Mouse (Mus musculus): ENCODE results near the gene Preb. TPM values are rescaled to one million over a fixed set of nuclear protein-coding genes. Genes with fewer than 3 reads are reported as not detected.

Gene Preb
- total RNA-seq, 2 experiments from 2014 or later: 115 to 137 TPM

Other genes starting within 250 kb of the Preb start
- gene Dpysl5, start 248.8 kb downstream of the Preb start, total RNA-seq (2021): 10 to 100 TPM; 35.6 to 40.2 TPM
- 100 to 1,000 TPM; 239 to 251 TPM for gene Mapre3, start 145.7 kb downstream of the Preb start, total RNA-seq (2021)
- gene Tmem214, start 92.3 kb downstream of the Preb start, total RNA-seq (2021): 10 to 100 TPM; 67.5 to 80.3 TPM
- 10 to 100 TPM; 12.8 to 17.3 TPM for gene Agbl5, start 71.7 kb downstream of the Preb start, total RNA-seq (2021)
- gene Ost4, start 52.6 kb downstream of the Preb start, total RNA-seq (2021): 10 to 100 TPM; 97.4 to 99.4 TPM
- gene Emilin1, start 47.0 kb downstream of the Preb start, total RNA-seq (2021): 1 to 10 TPM; 2.0 to 2.3 TPM
- gene Khk, start 38.9 kb downstream of the Preb start, total RNA-seq (2021): 10 to 100 TPM; 10.1 to 13.6 TPM
- gene Cgref1, start 14.8 kb downstream of the Preb start, total RNA-seq (2021): 10 to 100 TPM; 16.5 to 16.7 TPM
- under 1 TPM; 0.10 to 0.13 TPM for gene Tcf23, start 8.3 kb upstream of the Preb start, total RNA-seq (2021)
- 10 to 100 TPM; 73.7 to 77.5 TPM for gene Atraid, start 88.0 kb upstream of the Preb start, total RNA-seq (2021)
- gene Slc5a6, start 88.6 kb upstream of the Preb start, total RNA-seq (2021): 10 to 100 TPM; 13.7 to 14.2 TPM
- 10 to 100 TPM; 22.3 to 25.5 TPM for gene Cad, start 94.4 kb upstream of the Preb start, total RNA-seq (2021)
- not detected for gene Dnajc5g, start 145.9 kb upstream of the Preb start, total RNA-seq (2021)
- gene Slc30a3, start 147.9 kb upstream of the Preb start, total RNA-seq (2021): 10 to 100 TPM; 73.6 to 76.8 TPM
- gene Trim54, start 156.4 kb upstream of the Preb start, total RNA-seq (2021): not detected
- gene Ucn, start 178.5 kb upstream of the Preb start, total RNA-seq (2021): not detected
- gene Mpv17, start 193.9 kb upstream of the Preb start, total RNA-seq (2021): 10 to 100 TPM; 61.2 to 62.2 TPM
- 1 to 10 TPM; 3.2 to 3.4 TPM for gene Gm29609, start 219.6 kb upstream of the Preb start, total RNA-seq (2021)
- 10 to 100 TPM; 58.5 to 66.8 TPM for gene Gtf3c2, start 219.8 kb upstream of the Preb start, total RNA-seq (2021)
- 10 to 100 TPM; 77.0 to 83.7 TPM for gene Snx17, start 232.9 kb upstream of the Preb start, total RNA-seq (2021)
- 10 to 100 TPM; 38.7 to 46.9 TPM for gene Eif2b4, start 233.1 kb upstream of the Preb start, total RNA-seq (2021)
- 10 to 100 TPM; 29.2 to 30.4 TPM for gene Zfp513, start 241.9 kb upstream of the Preb start, total RNA-seq (2021)

All from layer of hippocampus, postnatal 36 days (tissue).